Mouse (Mus musculus) MEL (cell line): ENCODE measurements around the gene Gm26620.

ENCODE experiments used
- CHD2 ChIP-seq: IDR thresholded peaks from 2 replicates; pipeline ENCODE4 v1.6.1; 2011; ENCODE audit warnings: low read length, improper control_type of control experiment
- CTCF ChIP-seq, 3 experiments: IDR thresholded peaks in 2 of 3; conservative IDR thresholded peaks in 1 of 3; 2 replicates each; pipeline ENCODE4 v1.5.1; 2011 to 2012; ENCODE audit warnings: low read length in 3 of 3, low read depth in 2 of 3, mild to moderate bottlenecking in 2 of 3, improper control_type of control experiment in 1 of 3, inconsistent platforms in 1 of 3, mixed read lengths in 1 of 3, moderate library complexity in 1 of 3; ENCODE audit not compliant: control insufficient read depth in 1 of 3, insufficient read depth in 1 of 3, poor library complexity in 1 of 3, severe bottlenecking in 1 of 3
- EP300 ChIP-seq, 2 experiments: IDR thresholded peaks; 2 replicates each; pipeline ENCODE4 v1.6.1; 2011; ENCODE audit warnings: improper control_type of control experiment in 2 of 2, low read length in 2 of 2, low read depth in 1 of 2, mild to moderate bottlenecking in 1 of 2
- GABPA ChIP-seq: IDR thresholded peaks from 2 replicates; pipeline ENCODE4 v1.6.1; 2012; ENCODE audit warnings: low read depth, mild to moderate bottlenecking, inconsistent platforms, low read length, improper control_type of control experiment, moderate library complexity
- NELFE ChIP-seq: IDR thresholded peaks from 2 replicates; pipeline ENCODE4 v1.6.1; 2011; ENCODE audit warnings: low read depth, low read length, improper control_type of control experiment
- POLR2A ChIP-seq, 2 experiments: IDR thresholded peaks; 2 replicates each; pipeline ENCODE4 v1.6.1; 2011 to 2012; ENCODE audit warnings: low read length in 2 of 2, mild to moderate bottlenecking in 2 of 2, control low read depth in 1 of 2, improper control_type of control experiment in 1 of 2, low read depth in 1 of 2, moderate library complexity in 1 of 2; ENCODE audit not compliant: control insufficient read depth in 1 of 2, insufficient read depth in 1 of 2, poor library complexity in 1 of 2
- POLR2AphosphoS2 ChIP-seq: IDR thresholded peaks from 2 replicates; pipeline ENCODE4 v1.6.1; 2011; ENCODE audit warnings: low read length, improper control_type of control experiment
- USF1 ChIP-seq: IDR thresholded peaks from 2 replicates; pipeline ENCODE4 v1.6.1; 2014; ENCODE audit warnings: low read depth, mild to moderate bottlenecking, inconsistent platforms, low read length, improper control_type of control experiment, moderate library complexity
- ZNF384 ChIP-seq: IDR thresholded peaks from 2 replicates; pipeline ENCODE4 v1.6.1; 2012; ENCODE audit warnings: low read depth, mild to moderate bottlenecking, inconsistent platforms, low read length, improper control_type of control experiment

DNA sequence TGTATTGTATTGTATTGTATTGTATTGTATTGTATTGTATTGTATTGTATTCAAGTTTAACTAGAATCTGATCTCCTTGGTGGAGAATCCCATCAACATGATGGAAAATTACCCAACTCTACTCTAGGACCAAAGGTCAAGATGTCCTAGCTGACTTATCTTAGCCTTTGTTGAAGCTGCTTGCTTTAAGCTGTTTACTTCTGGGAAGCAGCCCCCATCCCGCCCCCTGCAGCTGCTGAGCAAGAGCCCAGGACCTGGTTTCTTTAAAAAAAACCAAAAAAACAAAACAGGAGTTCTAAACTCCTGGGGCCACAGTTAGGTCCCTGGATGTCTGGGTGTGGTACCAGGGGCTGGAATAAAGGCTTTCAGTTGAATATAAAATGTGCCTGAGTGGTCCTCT, 7.4 kb downstream of the Gm26620 start:
- TF ChIP-seq ZNF384 (no peak), EP300 (IDR thresholded peaks at IDR 0.05; ENCODE audit: low read depth in 1 of 2, low read length in 2 of 2) (no peak), CTCF (IDR thresholded peaks at IDR 0.05 in 2 of 3, conservative IDR thresholded peaks at IDR 0.05 in 1 of 3; ENCODE audit: control insufficient read depth in 1 of 3, insufficient read depth in 1 of 3, low read depth in 2 of 3, low read length in 3 of 3, poor library complexity in 1 of 3, severe bottlenecking in 1 of 3) (no peak), POLR2A (IDR thresholded peaks at IDR 0.05; ENCODE audit: control insufficient read depth in 1 of 2, insufficient read depth in 1 of 2, low read depth in 1 of 2, low read length in 2 of 2, poor library complexity in 1 of 2) (no peak), NELFE (no peak), GABPA (no peak), USF1 (no peak), POLR2AphosphoS2 (no peak), CHD2 (no peak)
